Mouse (Mus musculus) cortical plate, adult 2 months (tissue): ENCODE measurements at regions not wholly inside any gene's neighbourhood (a gene's known extent, or its start where the extent isn't known, plus 50 kb on each side); places are given as distances from the start of the nearest gene placed in this dataset.

Experiments
- CTCF ChIP-seq: fragments of 200-500 bp; IDR thresholded peaks from 2 replicates; pipeline ENCODE4 v1.5.1; 2011; ENCODE audit warnings: mild to moderate bottlenecking, control low read depth, low read length; ENCODE audit not compliant: insufficient read depth; ENCODE audit errors: extremely low read depth
- POLR2A ChIP-seq: fragments of 200-500 bp; IDR thresholded peaks from 2 replicates; pipeline ENCODE4 v1.6.1; 2011; ENCODE audit warnings: mild to moderate bottlenecking, low read length, control low read depth; ENCODE audit not compliant: insufficient read depth; ENCODE audit errors: extremely low read depth

GRCm38 (mm10) chr9:115400461-115400860 lies 90.2 kb upstream of the Stt3b start:
- TF ChIP-seq CTCF (no peak), POLR2A (no peak)
